ENCODE assay signal across 8 mouse cellular contexts in genomic region chr9:103201561-103202260, GRCm38 (mm10). TPM values are rescaled to one million over a fixed set of nuclear protein-coding genes. Genes with fewer than 3 reads are reported as not detected.
A peak's percentile ranks its signal among the peaks of the same experiment; 100 is the strongest.
DNase-seq lines count a peak whose midpoint lies in the region; ATAC-seq and TF ChIP-seq lines count a peak whose summit lies in the region.

TSS of gene Srprb (minus strand) at chr9:103202137.

- under 1% methylated on average over 45 of the region's 45 CpGs for WGBS in forebrain, embryonic 10.5 days
- WGBS in heart, embryonic 15.5 days = under 1% methylated on average over 45 of the region's 45 CpGs
- WGBS in liver, embryonic 14.5 days (ENCODE audit: insufficient replicate concordance) = under 1% methylated on average over 45 of the region's 45 CpGs
- WGBS in neural tube, embryonic 11.5 days = under 1% methylated on average over 45 of the region's 45 CpGs
- under 1% methylated on average over 45 of the region's 45 CpGs for WGBS in stomach, postnatal 0 days

- H3K4me3 ChIP-seq in forebrain, embryonic 10.5 days = peak within 1 kb of the TSS; percentile 95
- peak within 1 kb of the TSS; percentile 92 for H3K4me3 ChIP-seq in heart, embryonic 15.5 days
- peak within 1 kb of the TSS; percentile 88 for H3K4me3 ChIP-seq in liver, embryonic 14.5 days (ENCODE audit: insufficient read depth in 1 of 2, low read depth in 2 of 2, low read length in 2 of 2)
- H3K4me3 ChIP-seq in neural tube, embryonic 11.5 days (ENCODE audit: low read depth, low read length) = peak within 1 kb of the TSS; percentile 56
- peak within 1 kb of the TSS; percentile 78 for H3K4me3 ChIP-seq in stomach, postnatal 0 days (ENCODE audit: low read depth, low read length)

- no peaks in the 10 kb centered on the region for H3K27me3 ChIP-seq in forebrain, embryonic 10.5 days (ENCODE audit: poor library complexity, severe bottlenecking)
- no peaks in the 10 kb centered on the region for H3K27me3 ChIP-seq in heart, embryonic 15.5 days
- H3K27me3 ChIP-seq in liver, embryonic 14.5 days (ENCODE audit: control insufficient read depth, insufficient read depth, low read length) = no peaks in the 10 kb centered on the region
- H3K27me3 ChIP-seq in neural tube, embryonic 11.5 days (ENCODE audit: control insufficient read depth, insufficient read depth, low read length) = no peaks in the 10 kb centered on the region
- H3K27me3 ChIP-seq in stomach, postnatal 0 days (ENCODE audit: control insufficient read depth, insufficient read depth, low read length) = no peaks in the 10 kb centered on the region

- H3K36me3 ChIP-seq in forebrain, embryonic 10.5 days (replicated peaks) = peaks cover 38% of the 10 kb centered on the region
- peaks cover 24% of the 10 kb centered on the region for H3K36me3 ChIP-seq in heart, embryonic 15.5 days
- H3K36me3 ChIP-seq in liver, embryonic 14.5 days (replicated peaks; ENCODE audit: control insufficient read depth, insufficient read depth, low read depth) = peaks cover 19% of the 10 kb centered on the region
- H3K36me3 ChIP-seq in neural tube, embryonic 11.5 days (ENCODE audit: control insufficient read depth, insufficient read depth, low read length) = peaks cover 8% of the 10 kb centered on the region
- peaks cover 5% of the 10 kb centered on the region; the same call in 1 of the 2 replicates for H3K36me3 ChIP-seq in stomach, postnatal 0 days (ENCODE audit: control insufficient read depth, insufficient read depth, low read length)

- H3K4me1 ChIP-seq in forebrain, embryonic 10.5 days = peaks cover 10% of the 10 kb centered on the region
- H3K4me1 ChIP-seq in heart, embryonic 15.5 days (replicated peaks) = peaks cover 4% of the 10 kb centered on the region
- peaks cover 6 to 9% of the 10 kb centered on the region in 2 experiments; a peak in 3 of 4 replicates for H3K4me1 ChIP-seq in liver, embryonic 14.5 days (replicated peaks; ENCODE audit: control insufficient read depth in 2 of 2, insufficient read depth in 2 of 2, low read length in 1 of 2)
- no peaks in the 10 kb centered on the region; the same call in 1 of the 2 replicates for H3K4me1 ChIP-seq in neural tube, embryonic 11.5 days (ENCODE audit: control insufficient read depth, insufficient read depth, low read length)
- H3K4me1 ChIP-seq in stomach, postnatal 0 days (replicated peaks; ENCODE audit: control insufficient read depth, insufficient read depth) = no peaks in the 10 kb centered on the region

- peak within 1 kb of the TSS; percentile 96 for H3K27ac ChIP-seq in forebrain, embryonic 10.5 days
- peak within 1 kb of the TSS; percentile 91 for H3K27ac ChIP-seq in heart, embryonic 15.5 days
- H3K27ac ChIP-seq in liver, embryonic 14.5 days = peak within 1 kb of the TSS; percentile 26
- peak within 1 kb of the TSS; percentile 15; the same call in 1 of the 2 replicates for H3K27ac ChIP-seq in neural tube, embryonic 11.5 days (ENCODE audit: low read depth, low read length)
- H3K27ac ChIP-seq in stomach, postnatal 0 days (replicated peaks) = peak within 1 kb of the TSS; percentile 82

- TF ChIP-seq EP300 in liver, embryonic 14.5 days (IDR thresholded peaks at IDR 0.05; ENCODE audit: low read depth) = no peak
- TF ChIP-seq EP300 in stomach, postnatal 0 days (optimal IDR thresholded peaks at IDR 0.05) = no peak

- ATAC-seq in heart, embryonic 15.5 days (replicated peaks; ENCODE audit: insufficient number of reproducible peaks, insufficient read depth, low FRiP score, low read depth) = peak; percentile 99
- ATAC-seq in liver, embryonic 14.5 days (ENCODE audit: insufficient read depth) = peak; percentile 97
- ATAC-seq in neural tube, embryonic 11.5 days (ENCODE audit: insufficient read depth, low FRiP score, low TSS enrichment) = peak; percentile 98
- peak; percentile 99 for ATAC-seq in stomach, postnatal 0 days (ENCODE audit: low FRiP score, low TSS enrichment)

- DNase-seq in CD8-positive naive resting alpha-beta T cell, adult 2 months (ENCODE audit: low read depth in 2 of 2, low spot score in 2 of 2) = peak; percentile 87 to 93
- DNase-seq in c-Kit-positive CD71-negative TER-119-negative erythroid progenitor cells, embryonic 14.5 days (ENCODE audit: low read depth) = peak; percentile 81
- peak; percentile 89 for DNase-seq in forebrain, embryonic 10.5 days (ENCODE audit: extremely low spot score, low spot score)
- DNase-seq in kidney, postnatal 25 days = peak; percentile 95 to 96
- peak; percentile 79 to 85 (median 84) for DNase-seq in liver, embryonic 14.5 days (ENCODE audit: low read depth in 3 of 3, low spot score in 3 of 3)
- DNase-seq in neural tube, embryonic 11.5 days (ENCODE audit: low spot score) = peak; percentile 93
- peak; percentile 93 for DNase-seq in stomach, postnatal 0 days (ENCODE audit: low spot score)

- H3K9ac ChIP-seq in heart, embryonic 15.5 days = peak within 1 kb of the TSS; percentile 83
- H3K9ac ChIP-seq in liver, embryonic 14.5 days (replicated peaks) = peak within 1 kb of the TSS; percentile 84
- H3K9ac ChIP-seq in neural tube, embryonic 11.5 days (ENCODE audit: low read length) = peak within 1 kb of the TSS; percentile 65
- H3K9ac ChIP-seq in stomach, postnatal 0 days (ENCODE audit: low read length) = peak within 1 kb of the TSS; percentile 82

- TF ChIP-seq CTCF in liver, embryonic 14.5 days (IDR thresholded peaks at IDR 0.05; ENCODE audit: low read depth) = no peak
- 0 out of 2 replicates have a peak, but pooled peaks have one; percentile 4 for TF ChIP-seq CTCF in stomach, postnatal 0 days (IDR thresholded peaks at IDR 0.05; ENCODE audit: low read depth)

- no peaks in the 10 kb centered on the region for H3K9me3 ChIP-seq in forebrain, embryonic 10.5 days
- no peaks in the 10 kb centered on the region for H3K9me3 ChIP-seq in heart, embryonic 15.5 days (replicated peaks)
- H3K9me3 ChIP-seq in liver, embryonic 14.5 days (ENCODE audit: control insufficient read depth, low read length) = no peaks in the 10 kb centered on the region
- no peaks in the 10 kb centered on the region for H3K9me3 ChIP-seq in neural tube, embryonic 11.5 days (ENCODE audit: control insufficient read depth, low read length)
- H3K9me3 ChIP-seq in stomach, postnatal 0 days (ENCODE audit: control insufficient read depth, low read length) = no peaks in the 10 kb centered on the region

- peak within 1 kb of the TSS; percentile 69 for H3K4me2 ChIP-seq in heart, embryonic 15.5 days
- H3K4me2 ChIP-seq in liver, embryonic 14.5 days (ENCODE audit: low read depth) = peak within 1 kb of the TSS; percentile 87
- H3K4me2 ChIP-seq in neural tube, embryonic 11.5 days (ENCODE audit: low read depth) = peak within 1 kb of the TSS; percentile 44
- H3K4me2 ChIP-seq in stomach, postnatal 0 days (replicated peaks; ENCODE audit: low read depth) = peak within 1 kb of the TSS; percentile 70

RNA-seq across cellular contexts. Expression of gene Srprb, which starts in this region (rescaled TPM):
- polyA plus RNA-seq in forebrain, embryonic 10.5 days (2016; fragmentation: Nextera tagmentation; extraction: Ambion mirVana) = 62.1 and 66.9 TPM in 2 replicates
- polyA plus RNA-seq in heart, embryonic 15.5 days (2015; fragmentation: Nextera tagmentation; extraction: Ambion mirVana) = 34.4 and 46.1 TPM in 2 replicates
- polyA plus RNA-seq in liver, embryonic 14.5 days (2012; rRNA removed) = 17.1 and 17.8 TPM in 2 replicates
- 17.8 and 18.4 TPM in 2 replicates for polyA plus RNA-seq in liver, embryonic 14.5 days (2014; fragmentation: Nextera tagmentation; extraction: Ambion mirVana)
- polyA plus RNA-seq in neural tube, embryonic 11.5 days (2014; fragmentation: Nextera tagmentation; extraction: Ambion mirVana) = 64.5 and 71.8 TPM in 2 replicates
- polyA plus RNA-seq in stomach, postnatal 0 days (2015; fragmentation: Nextera tagmentation; extraction: Ambion mirVana) = 29.4 and 33.7 TPM in 2 replicates

Comparison
In these comparisons a context has a peak if more than half of its experiments do, and no peak if none do; other contexts are left out.
1. Peak in every context shown above with its lines: DNase-seq, ATAC-seq, H3K4me3 ChIP-seq and H3K27ac ChIP-seq.
2. H3K27ac ChIP-seq: peak in every context shown above with its lines; median percentile 96 in forebrain, embryonic 10.5 days; 91 in heart, embryonic 15.5 days; 82 in stomach, postnatal 0 days; 26 in liver, embryonic 14.5 days; 15 in neural tube, embryonic 11.5 days.